Mouse (Mus musculus) midbrain, embryonic 12.5 days (tissue): Measurements from ENCODE around the gene Gm48552. TPM values are rescaled to one million over a fixed set of nuclear protein-coding genes. Genes with fewer than 3 reads are reported as not detected.

Experiments
- ATAC-seq: fragments of 200-750 bp; cut with Nextera tagmentation; 2 replicates; pipeline ENCODE4 v1.8.0; 2017; ENCODE audit warnings: low read depth, moderate TSS enrichment, moderate library complexity; ENCODE audit not compliant: low FRiP score
- H3K27ac ChIP-seq: fragments of 300-500 bp; sonication (generic); replicated peaks from 2 replicates; pipeline ENCODE4 v1.5.1; 2016; ENCODE audit warnings: mild to moderate bottlenecking
- H3K27me3 ChIP-seq: fragments of 300-500 bp; sonication (generic); 2 replicates; pipeline ENCODE4 v1.6.1; 2016; ENCODE audit warnings: mild to moderate bottlenecking
- H3K36me3 ChIP-seq: fragments of 300-500 bp; sonication (generic); 2 replicates; pipeline ENCODE4 v1.6.1; 2016
- H3K4me1 ChIP-seq: fragments of 300-500 bp; sonication (generic); 2 replicates; pipeline ENCODE4 v1.6.1; 2016
- H3K4me2 ChIP-seq: fragments of 300-500 bp; sonication (generic); replicated peaks from 2 replicates; pipeline ENCODE4 v1.6.1; 2016; ENCODE audit warnings: mild to moderate bottlenecking, moderate library complexity
- H3K4me3 ChIP-seq: fragments of 300-500 bp; sonication (generic); 2 replicates; pipeline ENCODE4 v1.5.1; 2016; ENCODE audit warnings: mild to moderate bottlenecking
- H3K9ac ChIP-seq: fragments of 300-500 bp; sonication (generic); replicated peaks from 2 replicates; pipeline ENCODE4 v1.6.1; 2016; ENCODE audit warnings: mild to moderate bottlenecking, moderate library complexity
- H3K9me3 ChIP-seq: fragments of 300-500 bp; sonication (generic); 2 replicates; pipeline ENCODE4 v1.6.1; 2016; ENCODE audit warnings: mild to moderate bottlenecking
- WGBS: fragments of 180-500 bp; shearing (Covaris S2); methylation state at CpG from one replicate; pipeline ENCODE4 v1.1.7; 2016; 5-methylcytosine and 5-hydroxymethylcytosine counted together
- polyA plus RNA-seq: library from polyadenylated mRNA; unstranded; fragments of >200 nt; fragmentation: Nextera tagmentation; extraction: Ambion mirVana; gene quantifications from 2 replicates; pipeline ENCODE4 v1.2.1, GENCODE M21; 2016

The Gm48552 gene
- polyA plus RNA-seq, 1 experiment from 2014 or later: 2.3 TPM

GRCm38 (mm10) chr10:81426897-81427296, 38.1 kb downstream of the Gm48552 start:
- Histone ChIP-seq H3K4me3 (peak overlapping the region; percentile 39), H3K4me1 (peaks cover 46% of the 10 kb centered on the region), H3K27ac (no peak overlapping the region), H3K27me3 (peaks cover 86% of the 10 kb centered on the region), H3K4me2 (peak overlapping the region; percentile 51), H3K9me3 (no peaks in the 10 kb centered on the region), H3K36me3 (no peaks in the 10 kb centered on the region), H3K9ac (peak overlapping the region; percentile 21; the same call in 1 of the 2 replicates)
- ATAC-seq: no peak
- under 1% methylated on average over 25 of the region's 38 CpGs for WGBS

- peaks cover 46% of the 10 kb centered on the region for H3K4me1 ChIP-seq
- peak overlapping the region; percentile 51 for H3K4me2 ChIP-seq
- no peaks in the 10 kb centered on the region for H3K36me3 ChIP-seq
- no peak overlapping the region for H3K27ac ChIP-seq
- WGBS: 26% methylated on average over 3 of the region's 3 CpGs
- no peak for ATAC-seq
- peak overlapping the region; percentile 39 for H3K4me3 ChIP-seq
- H3K9me3 ChIP-seq: no peaks in the 10 kb centered on the region
- peaks cover 85% of the 10 kb centered on the region for H3K27me3 ChIP-seq
- H3K9ac ChIP-seq: no peak overlapping the region
Observed at GRCm38 (mm10) chr10:81427327-81427726, 38.5 kb downstream of the Gm48552 start.

- ATAC-seq: no peak
- H3K4me3 ChIP-seq: no peak overlapping the region
- H3K36me3 ChIP-seq: no peaks in the 10 kb centered on the region
- peaks cover 82% of the 10 kb centered on the region for H3K27me3 ChIP-seq
- H3K9me3 ChIP-seq: no peaks in the 10 kb centered on the region
- H3K9ac ChIP-seq: no peak overlapping the region
- no peak overlapping the region for H3K27ac ChIP-seq
- 77% methylated on average over 8 of the region's 8 CpGs for WGBS
- no peak overlapping the region for H3K4me2 ChIP-seq
- peaks cover 51% of the 10 kb centered on the region for H3K4me1 ChIP-seq
Observed at GRCm38 (mm10) chr10:81427804-81428506, 39.1 kb downstream of the Gm48552 start.

- no peaks in the 10 kb centered on the region for H3K9me3 ChIP-seq
- 90% methylated on average over 7 of the region's 7 CpGs for WGBS
- no peak overlapping the region for H3K9ac ChIP-seq
- no peaks in the 10 kb centered on the region for H3K36me3 ChIP-seq
- H3K27me3 ChIP-seq: peaks cover 80% of the 10 kb centered on the region
- no peak overlapping the region for H3K4me2 ChIP-seq
- no peak overlapping the region for H3K4me3 ChIP-seq
- no peak for ATAC-seq
- peaks cover 57% of the 10 kb centered on the region for H3K4me1 ChIP-seq
- no peak overlapping the region for H3K27ac ChIP-seq
Observed at GRCm38 (mm10) chr10:81428507-81428870, 39.7 kb downstream of the Gm48552 start.

GRCm38 (mm10) chr10:81429092-81429491, 40.3 kb downstream of the Gm48552 start:
- Histone ChIP-seq H3K9me3 (no peaks in the 10 kb centered on the region), H3K27ac (no peak overlapping the region), H3K9ac (no peak overlapping the region), H3K36me3 (no peaks in the 10 kb centered on the region), H3K4me1 (peaks cover 60% of the 10 kb centered on the region), H3K4me2 (no peak overlapping the region), H3K4me3 (no peak overlapping the region; the same call in 1 of the 2 replicates), H3K27me3 (peaks cover 80% of the 10 kb centered on the region)
- no peak for ATAC-seq
- WGBS: 21% methylated on average over 2 of the region's 2 CpGs

- peak overlapping the region; percentile 74 for H3K4me3 ChIP-seq
- H3K4me2 ChIP-seq: peak overlapping the region; percentile 94
- peak overlapping the region; percentile 84 for H3K27ac ChIP-seq
- H3K36me3 ChIP-seq: no peaks in the 10 kb centered on the region
- WGBS: 0% methylated on average over 18 of the region's 20 CpGs
- peaks cover 79% of the 10 kb centered on the region for H3K27me3 ChIP-seq
- peaks cover 55% of the 10 kb centered on the region for H3K4me1 ChIP-seq
- no peaks in the 10 kb centered on the region for H3K9me3 ChIP-seq
- ATAC-seq: peak; percentile 12
- peak overlapping the region; percentile 84 for H3K9ac ChIP-seq
Observed at GRCm38 (mm10) chr10:81429605-81430061, 40.8 kb downstream of the Gm48552 start.

GRCm38 (mm10) chr10:81430141-81430830, 41.5 kb downstream of the Gm48552 start:
- WGBS: under 1% methylated on average over 65 of the region's 89 CpGs
- H3K4me1 ChIP-seq: peaks cover 48% of the 10 kb centered on the region

GRCm38 (mm10) chr10:81430831-81431525, 42.2 kb downstream of the Gm48552 start:
- ATAC-seq: peak; percentile 16; the same call in 1 of the 2 replicates
- no peaks in the 10 kb centered on the region for H3K9me3 ChIP-seq
- H3K4me1 ChIP-seq: peaks cover 44% of the 10 kb centered on the region
- H3K9ac ChIP-seq: peak overlapping the region; percentile 84
- no peaks in the 10 kb centered on the region for H3K36me3 ChIP-seq
- peaks cover 75% of the 10 kb centered on the region for H3K27me3 ChIP-seq
- peak overlapping the region; percentile 94 for H3K4me2 ChIP-seq
- peak overlapping the region; percentile 74 for H3K4me3 ChIP-seq
- WGBS: 1% methylated on average over 59 of the region's 70 CpGs
- peak overlapping the region; percentile 84 for H3K27ac ChIP-seq

More at GRCm38 (mm10) chr10:81430141-81430830, 41.5 kb downstream of the Gm48552 start:
- Histone ChIP-seq H3K27ac (peak overlapping the region; percentile 84), H3K9me3 (no peaks in the 10 kb centered on the region), H3K36me3 (no peaks in the 10 kb centered on the region), H3K27me3 (peaks cover 79% of the 10 kb centered on the region), H3K4me3 (peak overlapping the region; percentile 74), H3K9ac (peak overlapping the region; percentile 84), H3K4me2 (peak overlapping the region; percentile 94)
- ATAC-seq: peak; percentile 5

GRCm38 (mm10) chr10:81431526-81432168, 42.8 kb downstream of the Gm48552 start:
- Histone ChIP-seq H3K27me3 (peaks cover 68% of the 10 kb centered on the region), H3K4me3 (peak overlapping the region; percentile 74), H3K9me3 (no peaks in the 10 kb centered on the region), H3K27ac (peak overlapping the region; percentile 84; the same call in 1 of the 2 replicates), H3K4me2 (peak overlapping the region; percentile 94), H3K36me3 (no peaks in the 10 kb centered on the region), H3K4me1 (peaks cover 37% of the 10 kb centered on the region), H3K9ac (no peak overlapping the region)
- peak; percentile 1; the same call in 1 of the 2 replicates for ATAC-seq
- WGBS: 12% methylated on average over 15 of the region's 15 CpGs

- ATAC-seq: peak; percentile 12
- Histone ChIP-seq H3K36me3 (no peaks in the 10 kb centered on the region), H3K9me3 (no peaks in the 10 kb centered on the region), H3K4me2 (peak overlapping the region; percentile 17; the same call in 1 of the 2 replicates), H3K27me3 (peaks cover 62% of the 10 kb centered on the region), H3K4me1 (peaks cover 31% of the 10 kb centered on the region), H3K9ac (no peak overlapping the region), H3K4me3 (no peak overlapping the region), H3K27ac (no peak overlapping the region)
- WGBS: 65% methylated on average over 21 of the region's 21 CpGs
Observed at GRCm38 (mm10) chr10:81432169-81432867, 43.5 kb downstream of the Gm48552 start.

- Histone ChIP-seq H3K36me3 (no peaks in the 10 kb centered on the region), H3K4me1 (peaks cover 29% of the 10 kb centered on the region), H3K9me3 (no peaks in the 10 kb centered on the region), H3K4me2 (peak overlapping the region; percentile 45), H3K27ac (no peak overlapping the region), H3K27me3 (peaks cover 56% of the 10 kb centered on the region), H3K9ac (no peak overlapping the region), H3K4me3 (peak overlapping the region; percentile 14; the same call in 1 of the 2 replicates)
- peak; percentile 84 for ATAC-seq
- WGBS: 4% methylated on average over 17 of the region's 17 CpGs
Observed at GRCm38 (mm10) chr10:81432868-81433262, 44.1 kb downstream of the Gm48552 start.
